Mouse (Mus musculus) lung, embryonic 14.5 days (tissue): Measurements from ENCODE around the gene Lyst. TPM values are rescaled to one million over a fixed set of nuclear protein-coding genes. Genes with fewer than 3 reads are reported as not detected.

ENCODE experiments used
- ATAC-seq: fragments of 200-750 bp; cut with Nextera tagmentation; 2 replicates; pipeline ENCODE4 v1.8.0; 2017; ENCODE audit warnings: mild to moderate bottlenecking, moderate TSS enrichment, moderate library complexity; ENCODE audit not compliant: insufficient read depth
- DNase-seq: peaks from one replicate; pipeline ENCODE4 v3.0.0-alpha.2; 2015
- H3K27ac ChIP-seq: fragments of 300-500 bp; sonication (generic); 2 replicates; pipeline ENCODE4 v1.5.1; 2014; ENCODE audit warnings: low read depth, mild to moderate bottlenecking, moderate library complexity
- H3K27me3 ChIP-seq: fragments of 300-500 bp; sonication (generic); 2 replicates; pipeline ENCODE4 v1.6.1; 2014; ENCODE audit warnings: low read length, control low read depth; ENCODE audit not compliant: insufficient read depth
- H3K36me3 ChIP-seq: fragments of 300-500 bp; sonication (generic); 2 replicates; pipeline ENCODE4 v1.6.1; 2014; ENCODE audit warnings: control low read depth; ENCODE audit not compliant: insufficient read depth
- H3K4me1 ChIP-seq: fragments of 300-500 bp; sonication (generic); 2 replicates; pipeline ENCODE4 v1.6.1; 2014; ENCODE audit warnings: antibody characterized with exemption, control low read depth; ENCODE audit not compliant: insufficient read depth
- H3K4me2 ChIP-seq: fragments of 300-500 bp; sonication (generic); 2 replicates; pipeline ENCODE4 v1.6.1; 2014; ENCODE audit warnings: mild to moderate bottlenecking
- H3K4me3 ChIP-seq: fragments of 300-500 bp; sonication (generic); 2 replicates; pipeline ENCODE4 v1.5.1; 2014; ENCODE audit warnings: low read depth, low read length
- H3K9ac ChIP-seq: fragments of 300-500 bp; sonication (generic); 2 replicates; pipeline ENCODE4 v1.6.1; 2014
- H3K9me3 ChIP-seq: fragments of 300-500 bp; sonication (generic); 2 replicates; pipeline ENCODE4 v1.6.1; 2016; ENCODE audit warnings: low read depth, low read length, control low read depth
- CTCF ChIP-seq: IDR thresholded peaks from 2 replicates; pipeline ENCODE4 v1.5.1; 2016; ENCODE audit warnings: antibody characterized with exemption, low read depth
- WGBS: fragments of 180-500 bp; shearing (Covaris S2); extraction: QIAGEN DNeasy Blood & Tissue Kit; methylation state at CpG from one replicate; pipeline ENCODE4 v1.1.7; 2014; 5-methylcytosine and 5-hydroxymethylcytosine counted together
- polyA plus RNA-seq: library from polyadenylated mRNA; unstranded; fragments of >200 nt; fragmentation: Nextera tagmentation; extraction: Ambion mirVana; gene quantifications from 2 replicates; pipeline ENCODE4 v1.2.1, GENCODE M21; 2014

The Lyst gene
- polyA plus RNA-seq, 1 experiment from 2014 or later = 5.1 TPM

- Histone ChIP-seq H3K4me1 (no peaks in the 10 kb centered on the region), H3K9ac (no peak overlapping the region), H3K4me3 (no peak overlapping the region), H3K4me2 (no peak overlapping the region), H3K27ac (no peak overlapping the region), H3K27me3 (no peaks in the 10 kb centered on the region), H3K9me3 (no peaks in the 10 kb centered on the region), H3K36me3 (no peaks in the 10 kb centered on the region)
- 23% methylated on average over 2 of the region's 2 CpGs for WGBS
- DNase-seq (no peak), ATAC-seq (no peak)
- no peak for TF ChIP-seq CTCF
Measured at GRCm38 (mm10) chr13:13564116-13564515, 26.1 kb upstream of the Lyst start.

- no peak for TF ChIP-seq CTCF
- whole genome bisulfite sequencing = 45% methylated on average over 4 of the region's 4 CpGs
- no peak for ATAC-seq
Measured at GRCm38 (mm10) chr13:13564541-13564940, 25.7 kb upstream of the Lyst start.

GRCm38 (mm10) chr13:13567640-13568039, 22.6 kb upstream of the Lyst start:
- no peaks in the 10 kb centered on the region for H3K9me3 ChIP-seq
- no peaks in the 10 kb centered on the region for H3K4me1 ChIP-seq
- H3K4me3 ChIP-seq = no peak overlapping the region
- ATAC-seq (no peak), DNase-seq (no peak)
- no peak overlapping the region for H3K27ac ChIP-seq
- 79% methylated on average over 6 of the region's 6 CpGs for WGBS
- TF ChIP-seq CTCF = no peak
- no peak overlapping the region for H3K4me2 ChIP-seq
- no peaks in the 10 kb centered on the region for H3K27me3 ChIP-seq
- no peak overlapping the region for H3K9ac ChIP-seq
- H3K36me3 ChIP-seq = no peaks in the 10 kb centered on the region

More at GRCm38 (mm10) chr13:13564541-13564940, 25.7 kb upstream of the Lyst start:
- Histone ChIP-seq H3K36me3 (no peaks in the 10 kb centered on the region), H3K9me3 (no peaks in the 10 kb centered on the region), H3K4me2 (no peak overlapping the region), H3K9ac (no peak overlapping the region), H3K4me3 (no peak overlapping the region), H3K27me3 (no peaks in the 10 kb centered on the region), H3K4me1 (no peaks in the 10 kb centered on the region), H3K27ac (no peak overlapping the region)
- no peak for DNase-seq

DNA sequence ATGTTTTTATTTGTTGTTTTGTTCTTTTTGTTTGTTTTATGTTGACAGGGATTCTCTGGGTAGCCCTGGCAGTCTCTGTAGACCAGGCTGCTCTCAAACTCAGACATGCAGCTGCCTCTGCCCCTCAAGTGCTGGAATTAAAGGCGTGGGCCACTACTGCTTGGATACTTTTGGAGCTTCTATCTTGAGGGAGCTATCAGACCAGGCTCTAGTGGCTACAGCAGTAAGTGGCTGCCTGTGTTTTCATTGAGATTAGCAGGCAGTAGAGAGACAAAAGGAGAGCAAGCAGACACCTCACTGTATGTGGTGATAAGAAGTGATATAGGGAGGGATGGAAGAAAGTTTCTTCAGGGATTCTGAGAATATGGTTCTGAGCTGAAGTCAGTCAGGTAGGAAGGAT, 21.4 kb upstream of the Lyst start:
- Histone ChIP-seq H3K4me1 (peaks cover 2% of the 10 kb centered on the region; the same call in 1 of the 2 replicates), H3K27me3 (no peaks in the 10 kb centered on the region), H3K9ac (no peak overlapping the region), H3K36me3 (no peaks in the 10 kb centered on the region), H3K27ac (no peak overlapping the region), H3K4me2 (no peak overlapping the region), H3K4me3 (no peak overlapping the region), H3K9me3 (no peaks in the 10 kb centered on the region)
- 54% methylated on average over 1 of the region's 1 CpGs for WGBS
- no peak for TF ChIP-seq CTCF
- DNase-seq (no peak), ATAC-seq (no peak)

DNA sequence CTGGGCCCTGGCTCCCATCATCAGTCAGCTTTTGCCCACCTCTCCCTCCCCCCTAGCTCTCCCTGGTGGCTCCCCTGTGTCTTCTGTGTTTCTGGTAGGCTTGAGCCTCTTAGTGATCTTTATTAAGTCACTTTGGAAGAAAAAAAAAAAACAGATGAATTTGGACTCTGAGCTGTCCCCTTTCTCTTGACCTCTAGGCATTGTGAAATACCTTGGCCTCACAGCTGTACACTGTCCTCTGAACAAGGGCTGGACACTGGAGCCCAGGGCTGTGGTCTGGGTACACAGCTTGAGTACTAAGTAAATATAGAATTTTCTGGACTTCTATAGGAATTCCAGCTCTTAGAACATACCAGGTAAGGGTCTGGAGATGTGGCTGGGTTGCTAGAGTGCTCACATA, 20.6 kb upstream of the Lyst start:
- H3K4me2 ChIP-seq = no peak overlapping the region
- ATAC-seq (no peak), DNase-seq (no peak)
- no peak overlapping the region for H3K4me3 ChIP-seq
- H3K9ac ChIP-seq = no peak overlapping the region
- TF ChIP-seq CTCF = no peak
- H3K4me1 ChIP-seq = peaks cover 4% of the 10 kb centered on the region; the same call in 1 of the 2 replicates
- no peak overlapping the region for H3K27ac ChIP-seq
- no peaks in the 10 kb centered on the region for H3K27me3 ChIP-seq
- no peaks in the 10 kb centered on the region for H3K36me3 ChIP-seq
- H3K9me3 ChIP-seq = no peaks in the 10 kb centered on the region

- WGBS = 65% methylated on average over 10 of the region's 10 CpGs
- no peak for ATAC-seq
Measured at GRCm38 (mm10) chr13:13572060-13572835, 17.9 kb upstream of the Lyst start.

GRCm38 (mm10) chr13:13572941-13573340, 17.3 kb upstream of the Lyst start:
- Histone ChIP-seq H3K9me3 (no peaks in the 10 kb centered on the region), H3K9ac (no peak overlapping the region), H3K4me2 (no peak overlapping the region), H3K36me3 (no peaks in the 10 kb centered on the region), H3K4me3 (no peak overlapping the region), H3K4me1 (peaks cover 4% of the 10 kb centered on the region; the same call in 1 of the 2 replicates), H3K27ac (no peak overlapping the region), H3K27me3 (no peaks in the 10 kb centered on the region)
- WGBS = 74% methylated on average over 2 of the region's 2 CpGs
- ATAC-seq (no peak), DNase-seq (no peak)
- no peak for TF ChIP-seq CTCF

More at GRCm38 (mm10) chr13:13572060-13572835, 17.9 kb upstream of the Lyst start:
- no peak overlapping the region for H3K4me2 ChIP-seq
- H3K4me3 ChIP-seq = no peak overlapping the region
- no peak for DNase-seq
- H3K9me3 ChIP-seq = no peaks in the 10 kb centered on the region
- no peak for TF ChIP-seq CTCF
- no peaks in the 10 kb centered on the region for H3K27me3 ChIP-seq
- H3K36me3 ChIP-seq = no peaks in the 10 kb centered on the region
- H3K27ac ChIP-seq = no peak overlapping the region
- H3K9ac ChIP-seq = no peak overlapping the region
- H3K4me1 ChIP-seq = peaks cover 4% of the 10 kb centered on the region; the same call in 1 of the 2 replicates
